Mouse (Mus musculus): Measurements from ENCODE around the gene Tspoap1.

The Tspoap1 gene

GRCm38 (mm10) chr11:87745632-87746555, 14.4 kb upstream of the Tspoap1 start:
- DNase-seq (ENCODE audit: low read depth, low spot score): no peak

GRCm38 (mm10) chr11:87747312-87747711, 13.0 kb upstream of the Tspoap1 start:
- DNase-seq (ENCODE audit: low read depth, low spot score): no peak

- no peak for DNase-seq (ENCODE audit: low read depth, low spot score)
Measured at GRCm38 (mm10) chr11:87747716-87748115, 12.6 kb upstream of the Tspoap1 start.

GRCm38 (mm10) chr11:87748132-87749119, 11.9 kb upstream of the Tspoap1 start:
- DNase-seq (ENCODE audit: low read depth, low spot score): no peak

- DNase-seq (ENCODE audit: low read depth, low spot score): no peak
Measured at GRCm38 (mm10) chr11:87749192-87750042, 10.9 kb upstream of the Tspoap1 start.

- DNase-seq (ENCODE audit: low read depth, low spot score): no peak
Measured at GRCm38 (mm10) chr11:87750043-87750421, 10.3 kb upstream of the Tspoap1 start.

- DNase-seq (ENCODE audit: low read depth, low spot score): no peak
Measured at GRCm38 (mm10) chr11:87750521-87750920, 9.8 kb upstream of the Tspoap1 start.

GRCm38 (mm10) chr11:87751031-87751430, 9.3 kb upstream of the Tspoap1 start:
- no peak for DNase-seq (ENCODE audit: low read depth, low spot score)

GRCm38 (mm10) chr11:87751491-87751966, 8.8 kb upstream of the Tspoap1 start:
- DNase-seq (ENCODE audit: low read depth, low spot score): no peak

GRCm38 (mm10) chr11:87752307-87752706, 8.0 kb upstream of the Tspoap1 start:
- DNase-seq (ENCODE audit: low read depth, low spot score): no peak

GRCm38 (mm10) chr11:87753255-87753654, 7.1 kb upstream of the Tspoap1 start:
- DNase-seq (ENCODE audit: low read depth, low spot score): no peak

GRCm38 (mm10) chr11:87753891-87754501, 6.3 kb upstream of the Tspoap1 start:
- DNase-seq (ENCODE audit: low read depth, low spot score): no peak

- no peak for DNase-seq (ENCODE audit: low read depth, low spot score)
Measured at GRCm38 (mm10) chr11:87754603-87755002, 5.7 kb upstream of the Tspoap1 start.

GRCm38 (mm10) chr11:87755360-87756017, 4.9 kb upstream of the Tspoap1 start:
- no peak for DNase-seq (ENCODE audit: low read depth, low spot score)

- no peak for DNase-seq (ENCODE audit: low read depth, low spot score)
Measured at GRCm38 (mm10) chr11:87756251-87756820, 4.0 kb upstream of the Tspoap1 start.

- no peak for DNase-seq (ENCODE audit: low read depth, low spot score)
Measured at GRCm38 (mm10) chr11:87757001-87757954, 3.1 kb upstream of the Tspoap1 start.

- no peak for DNase-seq (ENCODE audit: low read depth, low spot score)
Measured at GRCm38 (mm10) chr11:87758161-87758911, 2.0 kb upstream of the Tspoap1 start.

Measured in embryo, embryonic 11.5 days (tissue).